Mouse (Mus musculus) gastrocnemius, adult 8-10 months (tissue): Measurements from ENCODE around the gene Nemf. TPM values are rescaled to one million over a fixed set of nuclear protein-coding genes. Genes with fewer than 3 reads are reported as not detected.

ENCODE experiments used
- DNase-seq, 2 experiments: peaks; one replicate each; pipeline ENCODE4 v3.0.0; 2022; ENCODE audit warnings: low spot score in 2 of 2
- microRNA-seq: library from miRNA; unstranded; fragments of <30 nt; microRNA quantifications from one replicate; pipeline ENCODE4 v1.2.0, GENCODE M21; 2022
- total RNA-seq, 4 experiments: library from RNA; stranded (reverse); gene quantifications; 2 replicates each; pipeline ENCODE4 v1.2.4; 2022

Gene Nemf
- total RNA-seq, 4 experiments from 2014 or later: 15.6 to 21.4 (median 17.5) TPM

DNA sequence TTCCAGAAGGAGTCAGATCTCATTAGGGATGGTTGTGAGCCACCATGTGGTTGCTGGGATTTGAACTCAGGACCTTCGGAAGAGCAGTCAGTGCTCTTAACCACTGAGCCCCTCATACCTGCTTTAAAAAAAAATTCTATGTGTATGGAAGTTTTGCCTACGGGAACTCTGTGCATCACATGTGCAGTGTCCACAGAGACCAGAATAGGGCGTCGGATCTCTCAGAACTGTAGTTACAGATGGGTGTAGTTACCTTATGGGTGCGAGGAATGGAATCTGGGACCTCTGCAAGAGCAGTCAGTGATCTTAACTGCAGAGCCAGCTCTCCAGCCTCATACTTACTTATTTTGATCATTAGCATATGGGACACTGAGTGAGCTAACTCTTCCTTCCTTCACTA is 94.7 kb downstream of the Nemf start:
- DNase-seq: no peak

Small RNA genes within 50 kb of the gene (microRNA-seq; reads per million reads assigned to microRNA genes)
- gene Gm47299 (not detected), gene Gm47305 (not detected)

Other genes starting within 250 kb of the Nemf start
- gene Rps29, start 198.0 kb downstream of the Nemf start, total RNA-seq: 1,000 to 10,000 TPM in 2 of 4 experiments, 100 to 1,000 TPM in 2; 850 to 1,105 (median 983) TPM
- not detected for gene Lrr1, start 188.4 kb downstream of the Nemf start, total RNA-seq
- gene Rpl36al, start 173.1 kb downstream of the Nemf start, total RNA-seq: 100 to 1,000 TPM; 298 to 379 (median 321) TPM
- gene Mgat2, start 173.0 kb downstream of the Nemf start, total RNA-seq: 1 to 10 TPM; 5.6 to 8.5 (median 6.2) TPM
- 1 to 10 TPM; 1.9 to 3.9 (median 2.7) TPM for gene Gm49383, start 160.1 kb downstream of the Nemf start, total RNA-seq
- gene Dnaaf2, start 158.7 kb downstream of the Nemf start, total RNA-seq: under 1 TPM; 0.29 to 0.91 (median 0.54) TPM
- 1 to 10 TPM; 1.8 to 2.6 (median 2.1) TPM for gene Gm49384, start 152.9 kb downstream of the Nemf start, total RNA-seq
- gene Pole2, start 129.0 kb downstream of the Nemf start, total RNA-seq: under 1 TPM in 3 of 4 experiments, not detected in 1; 0.15 to 0.27 (median 0.24) TPM
- 10 to 100 TPM; 22.0 to 28.8 (median 24.8) TPM for gene Klhdc1, start 116.0 kb downstream of the Nemf start, total RNA-seq
- gene Klhdc2, start 60.5 kb downstream of the Nemf start, total RNA-seq: 100 to 1,000 TPM; 110 to 144 (median 128) TPM
- gene Arf6, start 15.0 kb upstream of the Nemf start, total RNA-seq: 10 to 100 TPM; 18.4 to 23.3 (median 21.9) TPM
- gene Gm9887, start 15.3 kb upstream of the Nemf start, total RNA-seq: under 1 TPM in 1 of 4 experiments, not detected in 3; 0.49 TPM
- 1 to 10 TPM; 2.9 to 5.5 (median 4.1) TPM for gene Vcpkmt, start 225.9 kb upstream of the Nemf start, total RNA-seq